Mouse (Mus musculus) small intestine, adult 2 months (tissue): ENCODE results near the gene Dyrk1b. TPM values are rescaled to one million over a fixed set of nuclear protein-coding genes. Genes with fewer than 3 reads are reported as not detected.
"Not testable (repeated sequence)": the region's sequence is repeated elsewhere in the genome, so short reads cannot be mapped to it uniquely, and the experiment has no call there.

Experiments used
- H3K27ac ChIP-seq: fragments of 200-500 bp; 2 replicates; pipeline ENCODE4 v1.5.1; 2012; ENCODE audit warnings: low read depth, low read length, control low read depth, inconsistent platforms; ENCODE audit not compliant: insufficient read depth
- H3K27me3 ChIP-seq: fragments of 200-500 bp; 2 replicates; pipeline ENCODE4 v1.6.1; 2012; ENCODE audit warnings: mild to moderate bottlenecking, moderate library complexity, low read length, inconsistent platforms; ENCODE audit not compliant: control insufficient read depth, insufficient read depth
- H3K36me3 ChIP-seq: fragments of 200-500 bp; 2 replicates; pipeline ENCODE4 v1.6.1; 2012; ENCODE audit warnings: mild to moderate bottlenecking, low read length, control low read depth, inconsistent platforms; ENCODE audit not compliant: control insufficient read depth, insufficient read depth
- H3K4me1 ChIP-seq: fragments of 200-500 bp; 2 replicates; pipeline ENCODE4 v1.6.1; 2012; ENCODE audit warnings: low read length, inconsistent platforms, mixed read lengths; ENCODE audit not compliant: control insufficient read depth, insufficient read depth, insufficient read length
- H3K4me3 ChIP-seq: fragments of 200-500 bp; 2 replicates; pipeline ENCODE4 v1.5.1; 2012; ENCODE audit warnings: low read depth, mild to moderate bottlenecking, control low read depth, inconsistent platforms, low read length, moderate library complexity
- CTCF ChIP-seq: fragments of 200-500 bp; IDR thresholded peaks from 2 replicates; pipeline ENCODE4 v1.5.1; 2012; ENCODE audit warnings: low read depth, mild to moderate bottlenecking, control low read depth, inconsistent platforms, low read length, moderate library complexity, mixed read lengths; ENCODE audit not compliant: insufficient replicate concordance, insufficient read length; ENCODE audit errors: extremely low read depth
- POLR2A ChIP-seq: fragments of 200-500 bp; IDR thresholded peaks from 2 replicates; pipeline ENCODE4 v1.6.1; 2012; ENCODE audit warnings: low read depth, mild to moderate bottlenecking, control low read depth, inconsistent platforms, low read length, moderate library complexity
- WGBS: fragments of 180-500 bp; shearing (Covaris S2); methylation state at CpG from one replicate; pipeline ENCODE4 v1.1.7; 2018; 5-methylcytosine and 5-hydroxymethylcytosine counted together
- polyA plus RNA-seq: library from polyadenylated mRNA; depleted of rRNA; stranded (reverse); fragments of >200 nt; gene quantifications from 2 replicates; pipeline ENCODE4 v1.2.3, GENCODE M21; 2012; rRNA removed

The Dyrk1b gene
- polyA plus RNA-seq: 19.0 and 58.6 TPM in 2 replicates

- H3K4me1 ChIP-seq: no peaks in the 10 kb centered on the region
- peak within 1 kb of the TSS; percentile 81 for H3K4me3 ChIP-seq
- no peak for TF ChIP-seq CTCF
- TF ChIP-seq POLR2A: no peak
- no peaks in the 10 kb centered on the region for H3K27me3 ChIP-seq
- peaks cover 34% of the 10 kb centered on the region for H3K36me3 ChIP-seq
- H3K27ac ChIP-seq: peak within 1 kb of the TSS; percentile 4; the same call in 1 of the 2 replicates
- under 1% methylated on average over 25 of the region's 25 CpGs for WGBS
Observed at GRCm38 (mm10) chr7:28179228-28179627, at the start of gene Dyrk1b. TSS of gene Dyrk1b (plus strand) at chr7:28179469.

DNA sequence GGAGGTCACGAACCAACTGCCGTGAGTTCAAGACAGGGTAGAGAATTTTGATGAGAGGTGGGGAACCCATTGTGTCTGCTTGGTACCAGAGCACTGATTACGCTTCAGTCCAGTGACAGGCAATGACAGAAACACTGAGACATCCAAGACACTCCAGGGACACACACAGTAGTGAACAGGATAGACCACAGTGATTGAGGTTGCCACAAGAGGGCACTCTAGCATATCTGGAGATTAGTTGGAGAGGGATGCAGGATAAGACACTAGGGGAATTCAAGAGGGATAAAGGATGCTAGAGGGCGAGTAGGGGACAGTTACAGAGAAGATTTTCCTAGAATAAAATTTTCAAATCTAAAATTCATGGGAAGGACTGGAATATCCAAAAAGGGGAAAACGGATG, 41.7 kb upstream of the Dyrk1b start:
- TF ChIP-seq CTCF (no peak), POLR2A (no peak)
- Histone ChIP-seq H3K36me3 (no peaks in the 10 kb centered on the region), H3K4me3 (no peak overlapping the region), H3K4me1 (no peaks in the 10 kb centered on the region), H3K27ac (no peak overlapping the region), H3K27me3 (no peaks in the 10 kb centered on the region)
- WGBS: 47% methylated on average over 5 of the region's 5 CpGs

- H3K27ac ChIP-seq: no peak overlapping the region
- WGBS: 10% methylated on average over 3 of the region's 3 CpGs
- TF ChIP-seq CTCF (peak; percentile 88; the same call in 1 of the 2 replicates), POLR2A (no peak)
Observed at GRCm38 (mm10) chr7:28148263-28148662, 31.0 kb upstream of the Dyrk1b start.

GRCm38 (mm10) chr7:28149841-28150240, 29.4 kb upstream of the Dyrk1b start:
- H3K36me3 ChIP-seq: no peaks in the 10 kb centered on the region
- no peaks in the 10 kb centered on the region for H3K4me1 ChIP-seq
- H3K27me3 ChIP-seq: no peaks in the 10 kb centered on the region
- TF ChIP-seq CTCF (no peak), POLR2A (no peak)
- no peak overlapping the region for H3K4me3 ChIP-seq
- no peak overlapping the region for H3K27ac ChIP-seq
- WGBS: 71% methylated on average over 1 of the region's 1 CpGs

More at GRCm38 (mm10) chr7:28148263-28148662, 31.0 kb upstream of the Dyrk1b start:
- no peaks in the 10 kb centered on the region for H3K36me3 ChIP-seq
- H3K27me3 ChIP-seq: no peaks in the 10 kb centered on the region
- H3K4me1 ChIP-seq: no peaks in the 10 kb centered on the region
- H3K4me3 ChIP-seq: no peak overlapping the region

GRCm38 (mm10) chr7:28151584-28152221, 27.6 kb upstream of the Dyrk1b start:
- WGBS: 18% methylated on average over 13 of the region's 13 CpGs
- no peaks in the 10 kb centered on the region for H3K4me1 ChIP-seq
- TF ChIP-seq POLR2A (no peak), CTCF (peak; percentile 51; the same call in 1 of the 2 replicates)
- no peaks in the 10 kb centered on the region for H3K36me3 ChIP-seq
- H3K27ac ChIP-seq: no peak overlapping the region
- H3K27me3 ChIP-seq: no peaks in the 10 kb centered on the region
- no peak overlapping the region for H3K4me3 ChIP-seq

- not testable (repeated sequence) for H3K27me3 ChIP-seq, H3K4me3 ChIP-seq, H3K4me1 ChIP-seq, H3K36me3 ChIP-seq, H3K27ac ChIP-seq
- WGBS: 32% methylated on average over 5 of the region's 5 CpGs
Observed at GRCm38 (mm10) chr7:28153595-28153994, 25.7 kb upstream of the Dyrk1b start.

- no peak overlapping the region for H3K4me3 ChIP-seq
- no peaks in the 10 kb centered on the region for H3K27me3 ChIP-seq
- TF ChIP-seq POLR2A: no peak
- TF ChIP-seq CTCF: no peak
- H3K4me1 ChIP-seq: no peaks in the 10 kb centered on the region
- H3K36me3 ChIP-seq: no peaks in the 10 kb centered on the region
- 52% methylated on average over 6 of the region's 6 CpGs for WGBS
- H3K27ac ChIP-seq: no peak overlapping the region
Observed at GRCm38 (mm10) chr7:28159292-28159691, 20.0 kb upstream of the Dyrk1b start.
